Mouse (Mus musculus) heart, adult 9 months (tissue): ENCODE results near the gene Stat5b.

Experiments used
- DNase-seq, 2 experiments: peaks; one replicate each; pipeline ENCODE4 v3.0.0; 2022; ENCODE audit warnings: low spot score in 2 of 2

Gene Stat5b

DNA sequence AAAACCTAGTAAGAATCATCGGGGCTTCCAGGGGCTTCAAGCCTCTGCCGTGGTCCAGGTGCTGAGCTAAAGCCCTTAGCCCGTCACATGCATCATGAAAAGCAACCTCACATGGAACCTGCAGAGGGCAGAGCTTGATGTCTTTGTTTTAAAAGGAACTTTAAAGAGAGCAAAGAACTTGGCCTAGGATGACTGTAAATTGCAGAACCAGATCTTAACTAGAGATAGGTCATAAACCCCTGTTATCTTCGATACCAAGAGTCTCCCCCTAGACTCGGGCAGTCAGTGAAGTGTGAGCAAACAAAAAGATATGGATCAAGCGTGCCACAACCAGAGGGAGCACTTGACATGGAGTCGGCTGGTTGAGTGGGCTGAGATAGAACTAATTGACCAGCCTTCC is 15.1 kb upstream of the Stat5b start:
- DNase-seq = no peak

- DNase-seq = no peak
Measured at GRCm38 (mm10) chr11:100863141-100863540, 12.6 kb upstream of the Stat5b start.

DNA sequence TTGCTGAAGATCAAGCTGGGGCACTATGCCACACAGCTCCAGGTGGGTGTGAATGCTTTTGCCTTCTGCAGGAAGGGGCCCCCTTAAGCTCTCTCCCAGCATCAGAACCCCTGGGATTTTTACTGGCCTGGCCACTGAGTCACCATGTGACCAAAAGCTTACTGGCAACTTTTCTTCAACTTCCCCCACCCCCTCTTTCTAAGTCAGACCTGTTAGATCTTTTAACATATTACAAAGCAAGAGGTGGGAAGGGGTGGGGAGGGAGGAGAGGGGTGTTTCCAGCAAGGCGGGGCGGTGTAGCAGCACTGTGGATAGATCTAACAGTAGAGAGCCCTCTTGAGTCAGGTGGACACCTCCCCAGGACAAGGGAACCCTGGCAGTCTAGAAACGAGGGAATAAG is 11.3 kb upstream of the Stat5b start:
- no peak for DNase-seq

GRCm38 (mm10) chr11:100861335-100861734 is 10.8 kb upstream of the Stat5b start:
- DNase-seq = no peak

DNA sequence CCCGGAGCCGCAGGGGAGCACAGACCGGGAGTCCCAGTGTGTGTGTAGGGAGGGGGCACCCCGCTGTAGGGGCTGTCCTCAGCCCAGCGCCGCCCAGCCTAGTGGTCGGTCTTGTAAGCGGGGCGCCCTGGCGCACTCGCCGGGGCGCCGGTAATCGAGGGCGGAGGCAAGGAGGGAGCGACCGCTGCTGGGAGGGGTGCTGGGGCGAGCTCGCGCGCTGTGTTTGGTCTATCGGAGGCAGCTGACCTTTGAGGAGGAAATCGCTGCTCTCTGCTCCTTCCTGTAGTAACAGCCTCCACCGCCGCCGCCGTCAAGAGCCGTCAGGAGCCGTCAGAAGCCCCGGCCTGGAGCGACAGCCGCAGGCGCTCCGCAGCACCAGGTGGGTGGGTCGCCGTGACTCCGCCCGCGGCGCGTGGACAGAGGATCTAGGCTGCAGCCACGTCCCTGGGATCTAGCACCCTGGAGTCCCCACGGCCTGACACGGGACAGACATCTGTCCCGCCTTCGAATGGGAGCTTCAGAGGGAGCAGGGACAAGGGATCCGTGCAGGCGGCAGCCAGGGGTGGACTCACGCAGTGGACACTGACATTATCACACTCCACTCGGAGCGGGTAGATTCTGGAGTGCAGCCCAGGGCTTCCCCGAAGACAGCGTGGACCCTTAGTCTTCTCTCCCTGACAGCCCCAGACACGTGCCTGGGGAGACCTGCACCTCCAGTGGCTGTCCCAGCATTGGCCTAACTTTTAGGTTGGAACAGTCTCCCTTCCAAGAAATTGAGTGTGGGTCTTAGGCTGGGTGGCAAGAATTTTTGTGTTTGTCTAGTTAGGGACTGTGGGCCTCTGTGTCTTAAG is 9.9 kb upstream of the Stat5b start:
- peak; percentile 91 to 92 for DNase-seq

DNA sequence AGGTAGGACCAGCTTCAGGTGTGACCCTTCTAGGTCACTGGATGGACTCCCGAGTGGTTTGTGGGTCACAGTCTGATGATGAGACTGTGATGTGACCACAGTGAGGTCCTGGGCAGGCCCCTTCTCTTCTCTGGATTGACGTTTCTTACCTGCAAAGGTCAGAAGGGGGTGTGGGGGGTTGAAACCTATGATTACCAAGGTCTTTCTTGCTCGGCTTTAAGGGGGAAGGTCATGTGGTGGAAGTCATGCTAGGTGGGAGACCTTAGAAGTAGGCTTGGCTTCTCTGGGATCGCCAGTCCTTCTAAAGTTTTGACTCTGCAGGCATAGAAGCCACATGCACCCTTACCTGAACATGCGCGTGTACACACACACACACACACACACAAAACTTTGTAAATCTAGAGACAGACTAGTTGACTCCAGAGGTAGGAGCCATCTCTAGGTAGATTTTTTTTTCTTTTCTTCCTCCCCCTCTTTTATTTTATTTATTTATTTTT is 9.1 kb upstream of the Stat5b start:
- DNase-seq = no peak

GRCm38 (mm10) chr11:100858935-100859578 is 8.5 kb upstream of the Stat5b start, which contains the start of gene Stat5a:
TSS of gene Stat5a (plus strand) at chr11:100859351.
- peak; percentile 80 to 85 for DNase-seq

DNA sequence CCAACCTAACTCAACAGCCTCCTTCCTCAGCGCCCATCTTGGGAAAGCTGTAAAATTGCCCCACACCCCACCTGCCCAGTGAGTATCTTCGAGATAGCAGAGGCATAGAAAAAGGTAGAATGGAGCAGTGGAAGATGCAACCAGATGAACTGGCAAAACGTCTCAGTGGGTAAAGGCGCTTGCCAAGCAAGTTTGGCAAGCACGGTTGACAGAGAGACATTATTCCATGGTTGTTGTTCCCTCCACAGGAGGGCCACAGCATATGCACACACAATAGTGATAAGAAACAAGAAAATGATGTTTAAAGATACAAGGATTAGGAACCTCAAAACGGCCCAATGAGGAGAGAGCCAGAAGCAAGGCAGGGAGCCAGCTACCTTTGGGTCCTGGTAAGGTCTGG is 7.4 kb upstream of the Stat5b start:
- no peak for DNase-seq

- no peak for DNase-seq
Measured at GRCm38 (mm10) chr11:100855178-100855577, 4.7 kb upstream of the Stat5b start.

DNA sequence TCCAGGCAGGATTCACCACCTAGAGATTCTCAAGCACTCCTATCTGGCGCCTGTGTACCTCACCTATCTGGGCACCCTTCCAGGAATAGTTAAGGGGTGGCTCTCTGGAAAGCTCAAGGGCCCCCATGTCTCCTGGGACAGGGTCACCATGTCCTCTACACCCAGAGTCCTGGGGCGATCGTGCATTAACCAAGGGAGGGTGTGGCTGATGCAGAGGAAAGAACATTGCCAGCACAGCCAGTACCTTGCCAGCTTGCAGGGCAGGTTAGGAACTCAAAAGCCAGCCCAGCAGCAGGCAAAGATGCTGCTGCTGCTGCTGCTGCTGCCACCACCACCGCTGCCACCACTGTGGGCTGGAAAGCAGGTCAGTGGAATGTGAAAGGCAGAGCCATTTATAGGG is 3.7 kb upstream of the Stat5b start:
- no peak for DNase-seq

DNA sequence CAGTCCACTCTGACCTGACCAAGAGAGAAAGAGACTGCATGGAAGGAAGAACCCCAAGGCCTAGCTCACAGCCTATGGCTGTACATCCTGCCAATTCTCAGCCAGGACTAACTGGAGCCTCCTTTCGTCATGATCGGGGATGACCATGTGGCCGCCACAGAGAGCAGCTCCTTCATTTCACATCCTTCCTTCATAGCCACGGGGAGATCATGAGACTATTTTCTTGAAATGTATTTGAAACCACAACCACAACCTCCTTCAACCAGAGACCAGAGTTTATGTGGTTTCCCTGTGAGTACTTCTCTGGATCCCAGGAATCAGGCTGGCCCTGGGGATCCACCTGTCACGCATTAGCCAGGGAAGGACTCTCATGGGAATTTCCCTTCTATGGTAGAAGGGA is 2.5 kb upstream of the Stat5b start:
- no peak for DNase-seq

GRCm38 (mm10) chr11:100852088-100852487 is 1.6 kb upstream of the Stat5b start:
- DNase-seq = no peak

DNA sequence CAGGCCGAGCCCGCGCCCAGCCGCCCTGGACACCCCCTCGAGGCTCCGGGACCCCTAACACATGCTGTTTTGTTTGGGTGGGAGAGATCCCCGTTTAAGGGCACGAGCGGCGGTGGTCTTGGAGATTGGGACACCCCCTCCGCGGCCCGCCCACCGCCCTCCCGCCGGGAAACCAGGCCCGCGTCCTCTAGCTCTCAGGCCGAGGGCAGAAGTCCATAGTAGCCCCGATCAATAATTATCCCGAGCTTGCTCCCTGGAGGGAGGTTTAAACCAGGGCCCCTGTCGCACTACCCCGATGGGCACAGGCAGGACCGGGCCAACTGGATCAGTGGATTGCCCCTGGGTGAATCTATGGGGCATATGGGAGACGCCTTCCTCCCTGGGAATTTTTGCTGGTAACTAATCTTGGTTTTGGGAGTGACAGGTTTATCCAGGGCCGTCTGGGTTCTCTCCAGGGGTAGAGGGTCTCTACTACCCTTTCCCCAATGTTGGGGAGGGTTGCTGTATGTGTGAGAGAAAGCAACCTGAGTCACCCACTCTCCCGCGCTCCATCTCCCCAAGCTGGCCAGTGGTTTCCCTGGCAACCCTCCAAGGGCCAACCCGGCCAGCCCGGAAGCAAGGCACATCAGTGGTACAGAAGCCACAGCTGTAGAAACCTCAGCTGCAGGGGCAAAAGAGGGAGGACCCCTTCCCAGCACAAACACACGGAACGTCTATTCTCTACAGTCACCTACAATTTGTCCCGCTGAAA is 429 bp upstream of the Stat5b start:
- DNase-seq = peak; percentile 69 to 77

DNA sequence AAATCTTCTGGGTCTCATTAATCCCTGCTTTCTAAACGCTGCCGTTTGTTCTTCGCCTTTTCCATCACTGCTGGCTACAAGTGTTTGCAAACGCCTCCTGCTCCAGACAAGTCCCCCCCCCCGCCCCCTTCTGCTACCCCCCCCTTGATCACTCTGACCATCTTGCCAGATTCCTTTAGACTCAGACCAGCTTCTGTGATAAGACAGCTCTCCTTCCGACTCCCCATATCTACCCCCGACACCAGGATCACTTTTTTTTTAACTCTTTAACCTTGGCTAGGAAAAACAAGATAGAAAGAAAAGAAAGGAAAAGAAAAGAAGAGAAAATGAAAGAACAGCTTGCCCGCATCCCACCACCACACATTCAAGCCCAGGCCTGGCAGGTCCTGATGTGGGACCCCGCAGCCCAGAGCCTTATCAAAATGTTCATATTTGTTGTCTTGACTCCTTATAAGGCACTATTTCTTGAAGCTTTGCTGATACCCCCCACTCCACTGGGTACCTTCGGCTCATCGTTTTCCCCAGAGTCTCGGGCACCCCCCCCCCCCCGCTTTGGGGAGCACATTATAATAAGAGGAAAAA is 977 bp downstream of the Stat5b start:
- no peak for DNase-seq

- DNase-seq = no peak
Measured at GRCm38 (mm10) chr11:100848789-100849379, 1.6 kb downstream of the Stat5b start.

GRCm38 (mm10) chr11:100848080-100848479 is 2.4 kb downstream of the Stat5b start:
- no peak for DNase-seq

DNA sequence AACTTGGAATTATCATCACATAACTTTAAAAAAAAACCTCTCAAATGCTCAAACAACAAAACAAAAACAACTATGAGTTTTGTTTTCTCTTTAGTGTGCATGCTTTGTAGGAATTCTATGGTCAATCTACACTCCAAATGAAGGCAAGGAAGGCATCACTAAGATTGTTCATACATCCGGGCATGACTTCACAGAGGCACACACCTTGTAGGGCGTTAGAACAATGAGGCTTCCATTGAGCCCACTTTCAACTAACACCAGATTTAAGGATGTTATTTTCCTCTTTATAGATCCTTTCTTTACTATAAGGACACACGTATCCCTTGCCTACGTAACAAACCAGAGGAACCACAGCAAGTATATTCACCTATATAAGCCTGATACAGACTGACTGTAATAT is 3.0 kb downstream of the Stat5b start:
- no peak for DNase-seq

DNA sequence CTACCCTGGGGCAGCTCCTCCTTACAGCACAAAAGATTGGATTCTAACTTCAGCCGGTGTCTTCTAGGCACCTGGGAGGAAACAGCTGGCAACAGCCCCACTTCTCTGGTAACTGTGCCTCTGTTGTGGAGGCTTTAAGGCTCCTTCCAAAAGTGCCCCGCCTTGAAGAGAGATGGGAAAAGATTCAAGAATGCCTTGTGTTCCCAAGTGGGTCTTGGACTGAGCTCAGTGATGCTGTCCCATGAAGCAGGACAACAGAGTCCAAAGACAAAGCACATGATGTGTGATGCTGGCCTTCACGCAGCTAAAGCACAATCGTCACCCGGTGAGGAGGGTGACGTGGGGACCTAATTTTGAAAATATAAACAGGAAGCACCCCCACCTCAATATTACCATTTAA is 4.7 kb downstream of the Stat5b start:
- no peak for DNase-seq

GRCm38 (mm10) chr11:100844121-100844520 is 6.4 kb downstream of the Stat5b start:
- DNase-seq = no peak

DNA sequence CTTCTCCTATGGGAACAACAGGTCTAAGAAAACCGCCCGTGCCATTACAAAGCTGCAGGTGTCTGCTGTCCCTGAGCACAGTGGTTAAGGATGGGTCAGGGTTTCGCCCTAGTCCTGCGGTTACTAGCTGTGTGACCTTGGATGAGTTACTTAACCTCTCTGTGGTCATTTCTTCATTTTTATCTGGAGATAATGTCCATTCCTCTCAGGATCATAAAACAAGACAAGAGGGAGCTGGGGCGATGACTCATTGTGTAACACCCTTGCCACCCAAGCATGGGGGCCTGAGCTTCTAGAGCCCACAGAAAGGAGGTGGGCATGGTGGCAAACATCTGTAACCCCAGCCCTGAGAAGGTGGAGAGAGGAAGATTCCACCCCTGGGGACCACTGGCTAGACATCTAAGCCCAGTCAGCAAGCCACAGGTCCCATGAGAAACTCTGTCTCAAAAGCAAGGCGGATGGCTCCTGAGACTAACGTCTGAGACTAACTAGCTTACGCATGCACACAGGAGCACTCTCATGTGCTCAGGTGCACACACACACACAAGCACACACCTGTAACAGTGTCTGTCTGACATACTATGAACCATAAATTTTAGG is 7.4 kb downstream of the Stat5b start:
- no peak for DNase-seq

DNA sequence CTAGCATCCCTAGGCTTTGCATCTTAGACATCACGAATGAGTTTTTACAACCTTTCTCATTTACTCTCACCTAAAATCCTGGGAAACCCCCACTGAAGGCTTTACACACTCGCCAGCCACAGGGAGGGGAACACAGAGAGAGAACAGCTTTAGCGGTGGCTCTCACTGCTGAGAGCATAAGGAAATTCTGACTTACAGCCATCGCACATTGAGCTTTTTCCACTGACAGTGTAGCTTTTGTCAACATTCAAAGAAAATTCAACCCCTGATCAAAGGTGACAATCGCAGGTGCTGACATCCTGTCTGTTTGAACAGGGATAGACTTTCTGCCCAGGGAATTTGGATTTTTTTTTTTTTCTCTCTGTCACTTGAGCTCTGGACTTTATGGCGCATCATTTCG is 8.5 kb downstream of the Stat5b start:
- DNase-seq = no peak
